Mouse (Mus musculus): ENCODE results near the gene Mblac1.

DNA sequence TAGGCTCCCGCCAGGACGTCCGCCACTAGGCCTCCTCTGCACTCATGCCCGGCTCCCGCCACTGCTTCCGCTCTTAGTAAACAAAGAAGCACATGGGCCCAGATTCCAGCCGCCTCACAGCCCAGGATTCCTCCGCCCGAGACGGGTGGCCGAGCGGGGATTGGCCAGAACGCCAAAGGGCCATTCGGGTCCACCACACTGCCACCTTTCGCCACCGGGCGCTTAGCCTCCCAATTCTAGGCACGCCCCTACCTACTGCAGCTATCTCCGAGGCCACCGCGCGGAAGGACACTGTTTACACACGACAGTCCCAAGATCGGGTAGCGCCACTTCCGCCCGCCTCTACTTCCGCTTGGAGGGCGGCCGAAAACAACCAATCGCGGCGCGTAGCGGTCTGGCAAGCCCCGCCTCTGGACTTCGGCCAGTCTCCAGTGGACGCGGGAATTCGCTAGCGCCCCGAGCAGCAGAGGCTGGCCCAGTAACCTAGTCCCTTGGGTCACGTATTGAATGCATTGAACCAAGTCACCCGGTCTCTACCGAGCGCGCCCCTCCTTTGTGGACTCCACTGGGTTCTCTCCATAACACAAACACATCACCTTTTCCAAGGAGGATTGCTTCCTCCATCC, 23.1 kb upstream of the Mblac1 start:
- TF ChIP-seq CTCF (IDR thresholded peaks at IDR 0.05; ENCODE audit: low read depth, low read length) (no peak), POLR2A (IDR thresholded peaks at IDR 0.05; ENCODE audit: borderline replicate concordance, low read depth, low read length) (0 out of 2 replicates have a peak, but pooled peaks have one; percentile 35)

Data from bone marrow macrophage, adult 2 months (primary cell).